Mouse (Mus musculus) lung, postnatal 10 days (tissue): ENCODE measurements at regions not wholly inside any gene's neighbourhood (a gene's known extent, or its start where the extent isn't known, plus 50 kb on each side); places are given as distances from the start of the nearest gene placed in this dataset.
"Not testable (repeated sequence)": the region's sequence is repeated elsewhere in the genome, so short reads cannot be mapped to it uniquely, and the experiment has no call there.

ENCODE experiments used
- DNase-seq: peaks from one replicate; pipeline ENCODE4 v3.0.0; 2021

DNA sequence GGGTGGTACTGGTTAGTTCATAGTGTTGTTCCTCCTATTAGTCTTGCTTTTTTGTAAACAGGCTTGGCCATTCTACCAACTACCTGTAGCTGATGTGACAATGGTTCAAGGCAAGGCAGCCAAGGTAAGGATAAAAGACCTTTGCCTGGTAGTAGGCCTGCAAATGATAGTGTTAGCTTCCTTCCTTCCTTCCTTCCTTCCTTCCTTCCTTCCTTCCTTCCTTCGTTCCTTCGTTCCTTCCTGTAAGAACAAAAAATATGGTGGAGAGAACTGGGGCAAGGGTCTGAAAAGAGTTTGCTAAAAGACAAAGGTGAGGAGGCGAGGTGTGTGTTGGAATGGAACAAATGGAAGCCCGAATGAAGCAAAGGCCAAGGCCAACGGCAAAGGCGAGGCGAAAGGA, 84.8 kb upstream of the Ezh2 start:
- DNase-seq = not testable (repeated sequence)

DNA sequence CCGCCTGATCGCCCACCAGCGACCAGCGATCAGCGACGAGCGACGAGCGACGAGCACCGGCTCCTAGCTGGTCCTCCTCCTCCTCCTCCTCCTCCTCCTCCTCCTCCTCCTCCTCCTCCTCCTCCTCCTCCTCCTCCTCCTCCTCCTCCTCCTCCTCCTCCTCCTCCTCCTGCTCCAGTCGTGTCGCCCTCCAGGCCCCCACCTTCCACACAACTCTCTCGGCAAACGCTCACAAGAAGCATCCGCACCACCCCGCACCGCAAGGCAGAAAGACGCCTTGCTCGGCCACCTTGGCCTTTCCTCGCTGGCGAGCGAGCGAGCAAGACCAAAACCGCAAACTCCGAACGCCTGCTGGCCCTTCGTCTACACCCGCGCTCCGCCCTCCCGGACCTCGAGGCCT, 77.6 kb upstream of the Ezh2 start:
- peak; percentile 56 for DNase-seq

DNA sequence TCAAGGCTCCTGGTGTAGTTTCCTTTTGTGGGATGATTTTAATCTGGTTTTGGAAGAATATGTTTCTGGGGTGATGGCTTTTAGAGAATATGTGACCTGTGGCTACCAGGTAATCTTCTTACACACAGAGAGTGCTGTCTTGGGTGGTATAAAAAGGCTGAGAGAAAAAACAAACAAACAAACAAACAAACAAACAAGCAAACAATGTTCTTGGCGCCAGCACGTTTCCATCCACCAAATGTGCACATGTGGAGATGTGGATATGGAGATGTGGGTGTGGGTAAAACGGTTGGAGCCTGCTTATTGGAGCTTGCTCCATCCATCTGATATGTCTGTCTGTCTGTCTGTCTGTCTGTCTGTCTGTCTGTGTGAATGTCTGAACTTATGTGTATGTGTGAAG, 57.7 kb upstream of the Ezh2 start:
- peak; percentile 60 for DNase-seq

DNA sequence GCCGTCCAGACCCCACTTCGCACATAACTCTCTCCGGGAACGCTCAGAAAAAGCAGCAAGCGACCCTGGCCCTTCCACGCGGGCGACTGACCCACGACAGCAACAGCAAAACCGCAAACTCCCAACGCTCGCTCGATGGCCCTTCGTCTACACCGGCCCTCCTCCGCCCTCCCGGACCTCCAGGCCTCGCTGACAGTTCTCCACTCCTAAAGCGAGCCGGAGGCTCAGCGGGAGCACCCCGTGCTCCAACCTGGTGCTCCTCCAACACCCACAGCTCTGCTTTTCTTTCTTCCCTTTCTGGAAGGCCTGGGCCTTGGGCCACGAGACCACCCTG, 56.2 kb upstream of the Ezh2 start:
- DNase-seq = not testable (repeated sequence)

DNA sequence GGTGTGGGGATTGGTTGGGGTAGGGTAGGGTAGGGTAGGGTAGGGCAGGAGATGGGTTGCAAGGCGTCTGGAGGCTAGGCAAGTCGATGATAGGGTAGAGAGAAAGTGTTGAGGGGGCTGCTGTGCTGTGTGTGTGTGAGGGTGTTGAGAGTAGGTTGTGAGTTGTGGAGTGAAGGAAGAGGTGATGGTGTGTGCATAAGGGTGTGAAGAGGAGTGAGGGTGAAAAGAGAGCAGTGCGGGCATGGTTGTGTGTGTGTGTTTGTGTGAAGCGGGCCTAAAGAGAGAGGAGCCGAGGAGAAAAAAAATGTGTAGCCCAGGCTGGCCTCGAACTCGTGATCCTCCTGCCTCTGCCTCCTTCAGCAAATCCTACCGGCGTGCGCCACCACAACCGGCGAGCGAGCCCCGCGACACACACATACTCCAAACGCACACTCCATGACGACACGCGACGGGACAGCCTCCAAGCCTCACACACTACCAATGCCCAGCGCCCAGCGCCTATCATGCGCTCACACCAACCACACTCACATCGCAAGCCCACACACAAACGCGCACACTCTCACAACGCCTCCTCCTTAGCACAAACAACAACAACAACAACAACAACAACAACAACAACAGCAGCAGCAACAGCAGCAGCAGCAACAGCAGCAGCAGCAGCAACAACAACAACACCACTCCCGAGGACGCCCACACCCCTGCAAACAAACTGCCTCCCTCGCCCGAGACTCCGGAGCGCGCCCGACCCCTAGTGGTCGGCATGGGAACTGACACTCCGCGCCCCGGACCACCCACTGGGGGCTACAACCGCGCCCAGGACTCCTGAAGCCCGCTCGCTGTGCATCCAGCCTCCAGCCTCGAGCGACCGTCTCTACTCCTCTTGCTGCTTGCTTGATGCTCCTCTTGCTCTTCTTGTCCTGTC, 55.6 kb upstream of the Ezh2 start:
- DNase-seq = peak; percentile 96

DNA sequence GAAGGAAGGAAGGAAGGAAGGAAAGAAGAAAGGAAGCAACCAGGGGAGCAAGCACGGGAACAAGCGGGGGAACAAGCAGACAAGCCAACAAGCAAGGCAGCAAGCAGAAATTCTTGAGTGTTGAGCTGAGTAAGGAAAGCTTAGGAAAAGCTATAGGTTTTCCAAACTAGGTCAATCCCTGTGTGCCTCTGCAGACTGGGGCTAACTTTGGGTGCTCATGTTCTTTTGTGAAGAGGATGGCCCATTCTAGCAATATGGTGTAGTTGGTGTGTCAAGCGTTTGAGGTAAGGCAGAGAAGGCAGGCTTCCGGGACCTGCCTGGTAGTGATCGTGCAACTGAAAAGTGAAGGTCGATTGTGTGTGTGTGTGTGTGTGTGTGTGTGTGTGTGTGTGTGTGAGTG, 54.8 kb upstream of the Ezh2 start:
- DNase-seq = peak; percentile 7

DNA sequence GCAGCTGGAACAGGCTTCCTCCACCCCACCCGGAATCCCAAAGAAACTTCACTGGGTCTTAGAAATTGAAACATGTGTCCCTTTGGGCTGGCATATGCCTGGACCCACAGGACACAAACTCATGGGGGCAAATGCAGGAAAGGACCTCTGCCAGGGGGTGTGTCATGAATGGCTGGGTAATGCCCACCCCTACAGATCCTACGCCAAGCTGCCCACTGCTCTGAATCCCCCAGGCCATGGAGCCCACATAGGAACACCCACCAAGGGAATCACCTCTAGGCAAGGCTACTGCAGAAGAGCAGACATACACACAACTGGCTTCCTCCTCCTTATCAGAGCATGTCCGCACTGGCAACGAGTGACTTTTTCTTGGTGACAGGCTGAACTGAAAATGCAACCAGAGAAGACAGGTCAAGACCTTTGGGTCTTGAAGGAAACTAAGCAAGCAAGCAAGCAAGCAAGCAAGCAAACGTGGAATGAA, 54.4 kb upstream of the Ezh2 start:
- DNase-seq = peak; percentile 13

DNA sequence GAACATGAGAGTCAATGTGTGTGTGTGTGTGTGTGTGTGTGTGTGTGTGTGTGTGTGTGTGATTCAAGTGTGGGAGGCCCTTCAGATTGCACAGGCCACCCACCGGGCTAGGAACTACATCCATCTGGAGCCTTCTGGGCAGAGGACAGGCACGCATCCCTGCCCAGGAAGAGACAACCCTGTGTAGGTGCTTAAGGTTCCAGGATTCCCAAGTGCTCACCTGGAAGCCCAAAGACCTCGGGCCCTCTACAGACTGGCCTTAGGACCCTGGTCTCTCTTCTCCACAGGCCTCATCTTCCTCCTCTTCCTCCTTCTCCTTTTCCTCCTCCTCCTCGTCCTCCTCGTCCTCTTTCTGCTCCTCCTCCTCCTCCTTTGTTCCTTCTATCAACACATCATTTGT, 53.8 kb upstream of the Ezh2 start:
- peak; percentile 6 for DNase-seq

DNA sequence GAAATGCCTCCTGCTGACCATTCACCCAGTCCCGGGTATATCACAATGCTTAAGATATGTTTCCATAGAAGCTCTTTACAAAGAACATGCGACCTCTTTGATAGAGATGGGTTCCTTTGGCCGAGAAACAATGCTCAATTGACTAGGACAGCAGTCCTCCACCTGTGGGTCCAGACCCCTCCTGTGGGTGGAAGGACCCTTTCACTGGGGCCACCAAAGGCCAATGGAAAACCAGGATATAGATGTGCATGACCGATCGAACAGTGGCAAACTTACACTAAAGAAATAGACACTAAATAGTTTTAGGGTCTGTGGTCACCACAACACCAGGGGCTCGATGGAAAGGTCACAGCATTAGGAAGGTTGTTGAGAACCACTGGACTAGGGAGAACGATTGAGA, 53.2 kb upstream of the Ezh2 start:
- DNase-seq = no peak

DNA sequence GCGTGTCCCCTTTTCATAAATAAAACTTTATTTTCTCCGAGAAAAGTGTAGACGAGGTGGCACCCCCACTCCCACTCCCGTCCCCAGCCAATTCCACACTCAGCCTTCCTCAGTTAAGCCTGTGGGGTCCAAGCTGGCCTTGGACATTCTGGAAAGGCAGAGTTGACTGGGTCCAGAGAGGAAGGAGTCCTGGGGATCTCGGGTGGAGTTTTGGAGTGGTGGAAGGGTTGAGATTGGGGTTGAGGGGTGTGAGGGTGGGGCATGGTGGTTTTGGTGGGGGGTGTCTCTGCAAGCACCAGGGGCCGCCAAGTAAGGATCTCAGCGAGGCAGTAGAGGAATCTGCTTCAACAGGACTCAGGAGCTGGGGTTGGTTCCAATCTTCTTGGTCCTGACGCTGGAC, 52.7 kb upstream of the Ezh2 start:
- peak; percentile 11 for DNase-seq

DNA sequence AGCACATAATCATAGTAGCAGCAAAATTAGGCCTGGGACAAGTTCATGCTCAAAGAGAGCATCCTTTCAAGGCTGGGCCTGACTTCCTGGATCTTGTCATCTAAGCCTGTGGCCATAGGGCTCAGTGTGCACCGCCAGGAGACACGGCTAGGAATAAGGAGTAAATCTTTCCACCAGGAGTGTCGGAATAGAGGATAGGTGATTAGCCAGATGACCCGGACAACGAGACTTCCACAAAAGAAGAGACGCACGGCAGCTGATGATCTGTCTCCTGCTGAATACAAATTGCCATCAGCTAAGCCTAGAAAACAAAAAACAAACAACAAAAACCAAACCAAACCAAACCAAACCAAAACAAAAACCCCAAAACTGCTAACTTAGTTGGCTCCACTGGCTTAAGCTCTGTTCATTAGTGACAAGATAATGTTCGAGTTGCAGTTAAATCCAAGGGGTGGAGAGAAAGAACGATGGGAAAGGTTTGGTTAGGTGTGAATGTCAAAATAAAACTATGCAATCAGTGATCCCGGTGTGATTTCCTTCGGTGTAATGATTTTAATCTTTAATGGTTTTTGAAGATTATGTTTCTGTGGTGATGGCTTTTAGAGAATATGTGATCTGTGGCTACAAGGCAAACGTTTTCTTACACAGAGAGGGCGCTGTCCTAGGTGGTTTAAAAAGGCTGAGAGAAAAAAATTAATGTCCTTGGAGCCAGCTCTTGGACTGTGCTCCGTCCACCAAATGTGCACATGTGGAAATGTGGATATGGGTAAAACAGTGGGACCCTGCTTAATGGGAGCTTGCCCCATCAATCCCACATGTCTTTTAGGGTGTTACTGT, 51.8 kb upstream of the Ezh2 start:
- DNase-seq = no peak

DNA sequence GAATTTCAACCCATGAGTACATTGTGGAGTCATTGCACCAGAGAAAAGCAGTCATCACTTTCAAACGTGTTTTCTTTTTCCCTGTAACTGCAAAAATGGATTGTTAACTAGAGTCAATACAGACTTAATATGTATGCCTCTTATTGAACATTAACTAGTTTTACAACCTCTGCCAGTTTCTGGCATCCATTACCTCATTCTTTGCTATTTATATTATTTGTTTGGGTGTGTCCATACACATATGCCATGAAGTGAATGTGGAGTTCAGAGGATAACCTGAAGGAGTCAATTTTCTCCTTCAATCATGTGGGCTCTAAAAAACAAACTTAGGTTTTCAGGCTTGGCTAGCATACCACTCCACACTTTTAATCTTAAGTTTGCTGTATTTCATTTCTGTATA, 50.9 kb upstream of the Ezh2 start:
- no peak for DNase-seq
